Mouse (Mus musculus): ENCODE results near the gene Fbxo9. TPM values are rescaled to one million over a fixed set of nuclear protein-coding genes. Genes with fewer than 3 reads are reported as not detected.

Gene Fbxo9
- total RNA-seq, 2 experiments from 2014 or later = 40.3 to 43.8 TPM

DNA sequence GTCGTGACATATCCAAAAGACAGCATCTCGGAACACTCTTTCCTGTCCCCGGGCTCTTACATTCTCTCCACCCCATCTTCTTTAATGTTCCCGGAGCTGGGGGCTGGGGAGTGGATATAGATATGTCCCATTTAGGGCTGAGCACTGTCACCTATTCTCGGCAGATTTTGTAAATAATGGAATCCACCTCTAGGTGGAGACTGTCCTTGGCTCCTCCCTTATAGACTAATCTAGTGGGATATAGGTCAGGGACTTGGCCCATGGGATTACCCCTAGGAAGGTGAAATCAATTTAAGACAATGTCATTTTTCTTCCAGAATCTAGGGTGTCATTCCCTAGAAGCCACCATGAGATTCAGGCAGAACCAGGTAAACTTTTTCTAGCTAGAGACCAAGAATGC is 791 bp upstream of the Fbxo9 start:
- no peak for ATAC-seq (ENCODE audit: poor library complexity, severe bottlenecking)

DNA sequence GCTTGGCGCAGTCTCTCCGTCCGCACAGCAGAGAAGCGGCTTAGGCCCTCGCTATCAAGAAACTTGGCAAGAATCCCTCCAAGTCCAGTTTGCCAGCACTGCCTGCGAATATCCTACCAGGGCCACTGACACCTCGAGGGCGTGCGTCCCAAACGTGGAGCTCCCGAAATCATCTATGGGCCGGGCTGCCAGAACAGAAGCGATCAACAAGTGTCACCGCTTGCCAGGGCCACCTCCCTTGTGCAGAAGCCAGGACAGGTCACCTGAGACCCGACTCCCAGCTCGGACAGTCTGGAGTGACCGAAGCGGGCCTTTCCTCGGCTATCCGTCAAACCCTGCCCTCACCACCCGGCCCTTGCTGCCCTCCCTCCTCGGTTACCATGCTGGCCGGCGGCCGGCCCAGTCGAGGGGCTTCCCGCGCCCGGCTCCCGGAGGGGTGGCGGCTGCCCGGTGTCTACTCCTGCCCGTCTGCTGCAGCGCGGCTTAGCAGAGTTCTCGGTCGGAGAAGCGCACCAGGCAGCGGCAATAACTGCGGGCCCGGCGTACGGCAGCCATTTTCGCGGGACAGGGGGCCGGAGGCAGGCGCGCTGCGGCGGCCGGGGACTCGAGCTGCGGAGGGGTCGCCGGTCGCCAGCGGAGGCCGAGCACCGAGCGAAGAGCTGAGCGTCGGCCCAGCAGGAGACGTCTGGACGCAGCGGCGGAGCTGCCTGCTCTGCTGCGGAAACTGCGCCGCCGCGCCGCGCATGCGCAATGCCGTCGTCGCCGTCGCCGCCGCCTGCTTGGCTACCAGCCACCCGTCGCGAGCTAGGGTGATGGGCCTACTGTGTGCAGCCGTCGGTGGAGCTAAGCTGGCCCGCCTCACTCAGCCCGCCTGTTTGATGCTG is 711 bp downstream of the Fbxo9 start:
- peak; percentile 47 for ATAC-seq (ENCODE audit: poor library complexity, severe bottlenecking)

DNA sequence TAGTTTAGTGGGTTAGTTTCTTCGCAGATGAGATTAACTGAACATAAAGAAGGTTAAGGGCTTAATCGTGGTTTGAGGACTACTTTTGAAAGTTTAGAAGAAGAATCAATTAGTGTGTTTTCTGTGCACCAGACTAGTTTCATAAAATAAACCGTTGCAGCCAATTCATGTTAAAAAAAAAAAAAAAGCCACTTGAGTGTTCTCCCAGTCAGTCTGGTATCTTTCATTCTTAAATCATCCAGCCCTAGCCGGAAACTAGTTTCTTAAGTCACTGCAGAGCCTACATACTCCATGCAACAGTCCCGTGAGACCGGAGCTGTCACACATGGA is 1.3 kb downstream of the Fbxo9 start:
- peak; percentile 3; the same call in 1 of the 2 replicates for ATAC-seq (ENCODE audit: poor library complexity, severe bottlenecking)

GRCm38 (mm10) chr9:78106821-78107220 is 2.0 kb downstream of the Fbxo9 start:
- ATAC-seq (ENCODE audit: poor library complexity, severe bottlenecking) = no peak

DNA sequence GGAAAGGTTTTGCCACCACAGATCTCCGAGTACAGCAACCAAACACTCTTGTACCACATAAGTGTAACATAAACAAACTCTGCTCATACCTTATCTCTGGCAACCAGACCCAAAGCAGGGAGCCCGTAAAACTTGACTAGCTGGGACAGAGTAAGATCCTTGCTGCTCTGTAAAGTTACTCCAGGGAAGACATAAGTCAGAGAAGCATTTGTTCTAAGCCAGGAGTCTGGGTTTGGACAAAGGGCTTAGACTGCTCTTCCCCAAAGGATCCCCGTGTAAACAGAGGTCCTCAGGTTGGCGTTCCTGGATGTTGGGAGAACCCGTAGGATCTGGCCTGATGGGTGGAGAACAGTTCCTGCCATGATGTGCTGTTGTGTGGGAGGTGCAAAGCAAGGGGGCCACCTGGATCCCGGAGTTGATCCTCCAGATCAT is 3.3 kb downstream of the Fbxo9 start:
- ATAC-seq (ENCODE audit: poor library complexity, severe bottlenecking) = no peak

- ATAC-seq (ENCODE audit: poor library complexity, severe bottlenecking) = peak; percentile 33; the same call in 1 of the 2 replicates
These were observed 3.9 kb downstream of the Fbxo9 start for GRCm38 (mm10) chr9:78104973-78105372.

DNA sequence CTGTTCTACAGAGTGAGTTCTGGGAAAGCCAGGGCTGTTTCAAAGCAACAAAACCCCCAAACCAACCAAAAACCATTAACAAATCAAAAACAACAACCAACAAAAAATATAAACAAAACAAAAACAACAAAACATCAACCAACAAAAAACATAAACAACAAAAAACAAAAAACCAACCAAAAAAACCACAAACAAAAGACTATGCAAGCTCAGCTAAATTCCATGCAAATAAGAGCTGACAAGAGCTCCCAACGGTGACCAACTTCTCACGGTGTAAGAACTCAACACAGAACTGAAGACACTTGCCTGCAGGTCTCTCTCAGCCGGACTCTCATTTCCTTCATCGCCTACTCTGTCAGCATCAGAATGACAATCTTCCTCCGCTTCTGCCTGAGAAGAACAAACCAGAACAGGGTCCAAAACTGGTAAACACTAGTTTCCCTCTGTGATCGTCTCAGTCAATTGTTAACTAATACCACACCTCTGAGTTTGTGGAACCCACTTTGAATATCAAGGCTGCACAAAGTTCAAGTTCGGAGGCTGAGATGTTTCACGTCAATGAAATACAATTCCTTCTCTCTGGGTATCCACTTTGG is 4.8 kb downstream of the Fbxo9 start:
- no peak for ATAC-seq (ENCODE audit: poor library complexity, severe bottlenecking)

DNA sequence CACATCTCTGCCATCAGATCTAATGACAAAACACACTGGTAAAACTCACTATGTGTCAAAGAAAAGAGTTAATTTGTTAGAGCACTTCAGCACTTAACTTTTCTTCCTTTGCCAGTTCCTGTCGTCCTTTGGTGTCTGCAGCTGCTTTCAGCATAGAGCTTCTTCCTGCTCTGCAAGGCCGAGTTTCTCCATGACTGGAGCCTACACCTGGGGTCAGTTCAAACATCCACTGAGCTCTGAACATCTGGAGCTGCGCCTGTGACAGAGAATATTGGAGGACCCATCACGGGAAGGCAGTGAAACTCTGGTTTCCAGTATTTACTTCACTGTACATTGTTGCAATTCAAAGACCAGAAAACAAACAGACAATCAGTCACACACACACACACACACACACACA is 7.4 kb downstream of the Fbxo9 start:
- peak; percentile 29; the same call in 1 of the 2 replicates for ATAC-seq (ENCODE audit: poor library complexity, severe bottlenecking)

GRCm38 (mm10) chr9:78100956-78101355 is 7.9 kb downstream of the Fbxo9 start:
- peak; percentile 65 for ATAC-seq (ENCODE audit: poor library complexity, severe bottlenecking)

DNA sequence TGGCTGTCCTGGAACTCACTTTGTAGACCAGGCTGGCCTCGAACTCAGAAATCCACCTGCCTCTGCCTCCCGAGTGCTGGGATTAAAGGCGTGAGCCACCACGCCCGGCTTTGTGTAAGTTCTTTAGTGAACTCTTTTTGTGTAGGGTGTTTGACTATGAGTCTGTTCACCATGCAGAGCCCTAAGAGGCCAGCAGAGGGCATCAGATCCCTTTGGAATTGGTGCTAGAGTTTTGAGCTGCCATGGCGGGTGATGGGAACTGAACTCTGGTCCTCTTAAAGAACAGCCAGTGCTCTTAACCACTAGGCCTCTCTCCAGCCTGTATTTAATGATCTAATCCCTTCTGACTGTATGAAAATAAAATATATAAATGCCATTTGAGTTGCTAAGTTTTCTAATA is 12.5 kb downstream of the Fbxo9 start:
- ATAC-seq (ENCODE audit: poor library complexity, severe bottlenecking) = peak; percentile 56

- ATAC-seq (ENCODE audit: poor library complexity, severe bottlenecking) = no peak
These were observed 13.2 kb downstream of the Fbxo9 start for GRCm38 (mm10) chr9:78095686-78096085.

- ATAC-seq (ENCODE audit: poor library complexity, severe bottlenecking) = no peak
These were observed 18.3 kb downstream of the Fbxo9 start for GRCm38 (mm10) chr9:78090596-78090995.

DNA sequence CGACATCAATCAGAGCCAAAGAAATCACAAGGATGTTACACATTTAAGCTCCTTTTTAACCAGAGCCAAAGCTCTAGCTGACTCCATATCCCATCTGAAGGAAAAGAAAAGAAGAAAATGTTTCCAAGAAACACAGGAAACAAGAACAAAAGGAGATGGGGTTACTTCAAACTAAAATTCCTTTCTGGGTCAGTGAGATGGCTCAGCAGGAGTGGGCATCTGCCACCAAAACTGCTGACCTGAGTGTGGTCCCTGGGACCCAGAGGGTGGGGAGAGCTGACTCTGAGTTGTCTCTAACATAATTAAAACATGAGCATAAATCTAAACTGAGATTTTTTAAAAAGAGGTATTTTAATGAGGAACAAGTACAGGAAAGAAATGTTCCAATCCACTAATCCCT is 19.0 kb downstream of the Fbxo9 start:
- no peak for ATAC-seq (ENCODE audit: poor library complexity, severe bottlenecking)

DNA sequence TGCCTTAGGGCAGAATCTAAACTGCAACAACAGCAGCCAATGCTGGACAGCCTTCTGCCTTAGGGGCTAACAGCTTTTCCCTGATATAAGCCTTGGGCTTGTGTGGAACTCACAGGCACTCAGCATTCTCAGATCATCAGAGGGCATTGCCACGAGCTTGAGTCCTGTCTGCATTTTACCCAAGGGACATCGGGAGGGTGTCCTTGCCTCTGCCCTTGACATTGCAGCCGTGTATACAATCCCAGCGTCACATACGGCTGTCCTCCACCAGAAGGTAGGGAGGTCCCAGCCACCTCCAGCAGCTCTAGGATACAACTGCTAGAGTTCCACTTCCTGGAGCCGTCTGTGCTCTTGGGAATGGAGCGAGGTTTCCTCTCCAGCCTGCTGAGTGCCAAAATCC is 19.9 kb downstream of the Fbxo9 start:
- ATAC-seq (ENCODE audit: poor library complexity, severe bottlenecking) = no peak

DNA sequence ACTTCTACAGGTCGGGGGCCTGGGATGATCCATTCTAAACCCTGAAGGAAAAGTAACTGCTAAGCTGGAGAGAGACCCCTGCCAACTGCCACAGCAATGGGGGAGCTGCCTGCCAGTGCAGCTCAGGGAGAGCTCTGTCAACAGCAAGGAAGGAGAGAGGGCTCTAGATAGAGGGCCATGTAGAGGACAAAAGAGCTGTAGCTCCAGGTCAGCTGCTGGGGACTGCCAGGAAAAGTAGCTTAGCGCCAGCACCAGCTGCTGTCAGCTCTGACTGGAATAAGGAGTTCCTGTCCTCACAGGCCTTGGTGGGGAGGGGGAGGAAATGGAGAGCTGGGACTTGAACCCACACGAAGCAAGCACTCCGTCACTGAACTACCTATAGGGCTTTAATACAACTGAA is 20.3 kb downstream of the Fbxo9 start:
- no peak for ATAC-seq (ENCODE audit: poor library complexity, severe bottlenecking)

GRCm38 (mm10) chr9:78087751-78088150 is 21.1 kb downstream of the Fbxo9 start:
- no peak for ATAC-seq (ENCODE audit: poor library complexity, severe bottlenecking)

DNA sequence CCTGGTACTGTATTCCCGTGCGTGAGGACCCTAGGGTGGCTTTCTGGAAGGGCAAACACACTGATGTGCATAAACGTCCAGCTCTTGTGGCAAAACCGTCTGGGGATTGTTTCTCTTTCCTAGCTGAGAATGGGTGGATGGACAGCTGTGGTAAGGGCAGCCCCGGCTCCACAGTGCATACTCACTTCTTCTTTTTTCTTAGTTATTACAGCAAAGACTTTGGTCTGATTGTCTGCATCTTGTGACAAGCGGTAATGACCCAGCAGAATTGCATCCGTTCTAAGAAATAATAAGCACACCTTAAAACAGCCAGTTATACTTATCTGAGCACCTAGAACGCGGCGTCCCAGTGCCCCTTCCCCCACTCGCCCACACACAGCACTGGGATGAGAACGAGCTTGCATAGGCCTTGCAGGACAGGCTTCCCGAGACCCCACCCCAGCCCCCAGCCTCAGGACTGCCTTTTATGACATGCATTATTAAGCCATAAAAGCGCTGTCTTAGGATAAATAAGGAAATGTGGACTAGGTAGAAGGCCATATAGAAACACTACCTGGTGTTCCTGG is 23.1 kb downstream of the Fbxo9 start:
- ATAC-seq (ENCODE audit: poor library complexity, severe bottlenecking) = peak; percentile 93

DNA sequence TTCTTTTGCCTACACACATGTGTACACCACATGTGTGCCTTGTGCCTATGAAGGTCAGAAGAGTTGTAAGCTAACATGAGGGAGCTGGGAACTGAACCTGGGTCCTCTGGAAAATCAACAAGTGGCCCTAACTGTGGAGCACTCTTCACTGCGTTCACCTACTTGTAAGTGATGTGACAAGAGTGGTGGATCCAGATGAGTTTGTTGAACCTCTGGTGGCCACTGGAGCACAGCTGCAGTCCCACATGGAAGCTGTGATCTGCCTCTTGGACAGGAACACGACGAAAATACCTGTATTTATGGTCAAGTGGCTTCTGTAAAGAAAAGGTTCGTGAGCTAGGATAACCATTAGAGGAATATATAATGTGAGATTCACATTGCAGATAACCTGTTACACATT is 24.5 kb downstream of the Fbxo9 start:
- no peak for ATAC-seq (ENCODE audit: poor library complexity, severe bottlenecking)

DNA sequence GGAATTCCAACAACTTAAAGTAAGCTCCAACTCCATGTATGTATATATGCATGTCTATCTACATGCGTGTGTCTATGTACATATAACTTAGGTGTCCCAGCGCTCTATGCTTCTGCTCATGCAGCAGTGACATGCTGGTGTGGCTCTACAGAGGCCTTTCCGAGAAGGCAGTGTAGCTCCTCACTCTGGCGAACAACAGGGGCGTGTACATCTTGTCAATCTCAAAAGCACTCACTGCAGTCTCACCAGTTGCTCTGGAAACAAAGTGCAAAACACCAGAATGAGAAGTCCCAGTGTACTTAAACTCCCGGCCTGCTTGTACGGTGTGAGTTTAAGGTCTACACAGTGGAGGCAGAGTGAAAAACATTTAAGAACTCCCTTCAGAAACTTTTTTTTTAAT is 27.0 kb downstream of the Fbxo9 start:
- ATAC-seq (ENCODE audit: poor library complexity, severe bottlenecking) = no peak

DNA sequence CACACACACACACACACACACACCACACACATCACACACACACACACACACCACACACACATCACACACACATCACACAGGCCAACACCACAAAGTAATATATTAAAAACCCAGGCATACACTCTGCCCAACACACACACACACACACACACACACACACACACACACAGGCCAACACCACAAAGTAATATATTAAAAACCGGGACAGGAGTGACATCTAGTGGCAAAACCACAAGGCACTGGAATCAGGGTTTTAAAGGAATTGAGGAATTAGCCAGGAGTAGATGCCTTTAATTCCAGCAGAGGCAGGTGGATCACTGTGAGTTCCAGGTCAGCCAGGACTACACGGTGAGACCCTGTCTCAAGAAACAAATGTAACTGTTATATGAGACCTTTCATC is 30.6 kb downstream of the Fbxo9 start:
- no peak for ATAC-seq (ENCODE audit: poor library complexity, severe bottlenecking)

- ATAC-seq (ENCODE audit: poor library complexity, severe bottlenecking) = no peak
These were observed 33.6 kb downstream of the Fbxo9 start for GRCm38 (mm10) chr9:78075256-78075655.

GRCm38 (mm10) chr9:78073713-78074340 is 35.0 kb downstream of the Fbxo9 start:
- ATAC-seq (ENCODE audit: poor library complexity, severe bottlenecking) = peak; percentile 45; the same call in 1 of the 2 replicates

Data from megakaryocyte, adult 5-6 weeks (primary cell).